Mouse (Mus musculus) spleen, postnatal 10 days (tissue): ENCODE results near the gene Actr6.

Experiments
- DNase-seq, 2 experiments: peaks; one replicate each; pipeline ENCODE4 v3.0.0; 2021 to 2022; ENCODE audit warnings: low spot score in 2 of 2

Gene Actr6

GRCm38 (mm10) chr10:89732001-89732794 lies at the start of gene Actr6:
TSS of gene Actr6 (minus strand) at chr10:89732295.
- DNase-seq, result peak; percentile 86 to 96

- no peak for DNase-seq
These were observed 43.9 kb upstream of the Actr6 start for GRCm38 (mm10) chr10:89776029-89776428.

GRCm38 (mm10) chr10:89771894-89772293 lies 39.8 kb upstream of the Actr6 start:
- DNase-seq, result no peak

GRCm38 (mm10) chr10:89769096-89769495 lies 37.0 kb upstream of the Actr6 start:
- DNase-seq, result no peak

GRCm38 (mm10) chr10:89768352-89769020 lies 36.4 kb upstream of the Actr6 start:
- DNase-seq, result no peak

GRCm38 (mm10) chr10:89765790-89766714 lies 34.0 kb upstream of the Actr6 start:
- no peak for DNase-seq

GRCm38 (mm10) chr10:89764457-89765121 lies 32.5 kb upstream of the Actr6 start:
- no peak for DNase-seq

GRCm38 (mm10) chr10:89760772-89761171 lies 28.7 kb upstream of the Actr6 start:
- DNase-seq, result no peak

GRCm38 (mm10) chr10:89755231-89755630 lies 23.1 kb upstream of the Actr6 start:
- no peak for DNase-seq

- DNase-seq, result no peak
These were observed 19.0 kb upstream of the Actr6 start for GRCm38 (mm10) chr10:89751069-89751468.

GRCm38 (mm10) chr10:89748619-89749018 lies 16.5 kb upstream of the Actr6 start:
- no peak for DNase-seq

GRCm38 (mm10) chr10:89747911-89748310 lies 15.8 kb upstream of the Actr6 start:
- no peak for DNase-seq

- no peak for DNase-seq
These were observed 15.3 kb upstream of the Actr6 start for GRCm38 (mm10) chr10:89747221-89747905.

- DNase-seq, result no peak
These were observed 14.5 kb upstream of the Actr6 start for GRCm38 (mm10) chr10:89746581-89746980.

GRCm38 (mm10) chr10:89745666-89746020 lies 13.5 kb upstream of the Actr6 start:
- no peak for DNase-seq

- DNase-seq, result peak; percentile 90 to 96
These were observed 13.0 kb upstream of the Actr6 start, which contains the start of gene Uhrf1bp1l for GRCm38 (mm10) chr10:89744871-89745665. TSS of gene Uhrf1bp1l (plus strand) at chr10:89744991.

GRCm38 (mm10) chr10:89744341-89744740 lies 12.2 kb upstream of the Actr6 start:
- DNase-seq, result no peak

- DNase-seq, result no peak
These were observed 11.2 kb upstream of the Actr6 start for GRCm38 (mm10) chr10:89743266-89743665.

- no peak for DNase-seq
These were observed 8.9 kb upstream of the Actr6 start for GRCm38 (mm10) chr10:89740995-89741394.

- no peak for DNase-seq
These were observed 7.6 kb upstream of the Actr6 start for GRCm38 (mm10) chr10:89739703-89740102.
